Mouse (Mus musculus) kidney, postnatal 0 days (tissue): ENCODE measurements at regions not wholly inside any gene's neighbourhood (a gene's known extent, or its start where the extent isn't known, plus 50 kb on each side); places are given as distances from the start of the nearest gene placed in this dataset.

Source experiments
- ATAC-seq: fragments of 200-750 bp; cut with Nextera tagmentation; replicated peaks from 2 replicates; pipeline ENCODE4 v1.8.0; 2017; ENCODE audit warnings: low read depth, moderate number of reproducible peaks, moderate TSS enrichment, moderate library complexity; ENCODE audit not compliant: low FRiP score
- DNase-seq: peaks from one replicate; pipeline ENCODE4 v3.0.0-alpha.2; 2016; ENCODE audit warnings: low spot score
- H3K27ac ChIP-seq: fragments of 300-500 bp; sonication (generic); 2 replicates; pipeline ENCODE4 v1.5.1; 2014; ENCODE audit warnings: mild to moderate bottlenecking
- H3K27me3 ChIP-seq: fragments of 300-500 bp; sonication (generic); 2 replicates; pipeline ENCODE4 v1.6.1; 2014; ENCODE audit warnings: low read length, mixed read lengths; ENCODE audit not compliant: insufficient read depth
- H3K36me3 ChIP-seq: fragments of 300-500 bp; sonication (generic); 2 replicates; pipeline ENCODE4 v1.6.1; 2014; ENCODE audit warnings: low read length, mixed read lengths; ENCODE audit not compliant: insufficient read depth
- H3K4me1 ChIP-seq: fragments of 300-500 bp; sonication (generic); replicated peaks from 2 replicates; pipeline ENCODE4 v1.6.1; 2014; ENCODE audit warnings: antibody characterized with exemption, low read length, mixed read lengths; ENCODE audit not compliant: insufficient read depth
- H3K4me2 ChIP-seq: fragments of 300-500 bp; sonication (generic); 2 replicates; pipeline ENCODE4 v1.6.1; 2014; ENCODE audit warnings: mild to moderate bottlenecking, low read length, moderate library complexity, mixed read lengths
- H3K4me3 ChIP-seq: fragments of 300-500 bp; sonication (generic); replicated peaks from 2 replicates; pipeline ENCODE4 v1.5.1; 2014; ENCODE audit warnings: low read depth, low read length
- H3K9ac ChIP-seq: fragments of 300-500 bp; sonication (generic); 2 replicates; pipeline ENCODE4 v1.6.1; 2014; ENCODE audit warnings: low read depth, low read length
- H3K9me3 ChIP-seq: fragments of 300-500 bp; sonication (generic); replicated peaks from 2 replicates; pipeline ENCODE4 v1.6.1; 2016; ENCODE audit warnings: low read length, inconsistent platforms, mixed read lengths
- CTCF ChIP-seq: IDR thresholded peaks from 2 replicates; pipeline ENCODE4 v1.5.1; 2016; ENCODE audit warnings: antibody characterized with exemption, low read depth, mild to moderate bottlenecking, moderate library complexity
- WGBS: fragments of 180-500 bp; shearing (Covaris S2); extraction: QIAGEN DNeasy Blood & Tissue Kit; methylation state at CpG from one replicate; pipeline ENCODE4 v1.1.7; 2014; 5-methylcytosine and 5-hydroxymethylcytosine counted together

- H3K27ac ChIP-seq = no peak overlapping the region
Measured at GRCm38 (mm10) chr7:117752302-117753185, 363.4 kb downstream of the Rps15a start.

GRCm38 (mm10) chr7:117747991-117748390 lies 367.2 kb downstream of the Xylt1 start:
- H3K27ac ChIP-seq = no peak overlapping the region
- ATAC-seq = no peak
- H3K4me3 ChIP-seq = no peak overlapping the region
- no peak for TF ChIP-seq CTCF
- H3K27me3 ChIP-seq = no peaks in the 10 kb centered on the region
- DNase-seq = no peak
- H3K4me2 ChIP-seq = no peak overlapping the region
- H3K36me3 ChIP-seq = no peaks in the 10 kb centered on the region
- H3K9ac ChIP-seq = no peak overlapping the region
- H3K9me3 ChIP-seq = no peaks in the 10 kb centered on the region
- WGBS = 73% methylated on average over 4 of the region's 4 CpGs
- no peaks in the 10 kb centered on the region for H3K4me1 ChIP-seq

More at GRCm38 (mm10) chr7:117752302-117753185, 363.4 kb downstream of the Rps15a start:
- ATAC-seq (no peak), DNase-seq (no peak)
- Histone ChIP-seq H3K4me3 (no peak overlapping the region), H3K27me3 (no peaks in the 10 kb centered on the region), H3K4me1 (no peaks in the 10 kb centered on the region), H3K4me2 (no peak overlapping the region), H3K9me3 (no peaks in the 10 kb centered on the region), H3K9ac (no peak overlapping the region), H3K36me3 (no peaks in the 10 kb centered on the region)
- TF ChIP-seq CTCF = no peak
- 37% methylated on average over 12 of the region's 12 CpGs for WGBS

GRCm38 (mm10) chr7:117746393-117746792 lies 365.6 kb downstream of the Xylt1 start:
- no peaks in the 10 kb centered on the region for H3K4me1 ChIP-seq
- H3K9me3 ChIP-seq = no peaks in the 10 kb centered on the region
- WGBS = 86% methylated on average over 4 of the region's 4 CpGs
- no peak overlapping the region for H3K9ac ChIP-seq
- no peaks in the 10 kb centered on the region for H3K36me3 ChIP-seq
- no peak for DNase-seq
- no peak overlapping the region for H3K4me2 ChIP-seq
- no peak for ATAC-seq
- H3K27ac ChIP-seq = no peak overlapping the region
- no peak overlapping the region for H3K4me3 ChIP-seq
- no peak for TF ChIP-seq CTCF
- H3K27me3 ChIP-seq = no peaks in the 10 kb centered on the region

GRCm38 (mm10) chr7:117739706-117740105 lies 358.9 kb downstream of the Xylt1 start:
- Histone ChIP-seq H3K36me3 (no peaks in the 10 kb centered on the region), H3K27me3 (no peaks in the 10 kb centered on the region), H3K4me2 (no peak overlapping the region), H3K9ac (no peak overlapping the region), H3K4me3 (no peak overlapping the region), H3K4me1 (no peaks in the 10 kb centered on the region), H3K9me3 (no peaks in the 10 kb centered on the region), H3K27ac (no peak overlapping the region)
- DNase-seq (no peak), ATAC-seq (no peak)
- WGBS = 69% methylated on average over 6 of the region's 6 CpGs
- TF ChIP-seq CTCF = no peak

GRCm38 (mm10) chr7:117735699-117736020 lies 354.9 kb downstream of the Xylt1 start:
- no peaks in the 10 kb centered on the region for H3K9me3 ChIP-seq
- no peak overlapping the region for H3K4me2 ChIP-seq
- no peak overlapping the region for H3K27ac ChIP-seq
- no peak for DNase-seq
- no peak overlapping the region for H3K9ac ChIP-seq
- H3K4me3 ChIP-seq = no peak overlapping the region
- H3K36me3 ChIP-seq = no peaks in the 10 kb centered on the region
- ATAC-seq = no peak
- 70% methylated on average over 3 of the region's 3 CpGs for WGBS
- no peaks in the 10 kb centered on the region for H3K4me1 ChIP-seq
- TF ChIP-seq CTCF = no peak
- H3K27me3 ChIP-seq = no peaks in the 10 kb centered on the region

- no peak overlapping the region for H3K27ac ChIP-seq
- DNase-seq (no peak), ATAC-seq (no peak)
- H3K4me2 ChIP-seq = no peak overlapping the region
- H3K4me3 ChIP-seq = no peak overlapping the region
- H3K27me3 ChIP-seq = no peaks in the 10 kb centered on the region
- WGBS = 88% methylated on average over 7 of the region's 7 CpGs
- H3K36me3 ChIP-seq = no peaks in the 10 kb centered on the region
- no peaks in the 10 kb centered on the region for H3K4me1 ChIP-seq
- H3K9me3 ChIP-seq = no peaks in the 10 kb centered on the region
- no peak for TF ChIP-seq CTCF
- no peak overlapping the region for H3K9ac ChIP-seq
Measured at GRCm38 (mm10) chr7:117734994-117735698, 354.4 kb downstream of the Xylt1 start.
